Mouse (Mus musculus) bone marrow, adult 2 months (tissue): ENCODE measurements at regions not wholly inside any gene's neighbourhood (a gene's known extent, or its start where the extent isn't known, plus 50 kb on each side); places are given as distances from the start of the nearest gene placed in this dataset.

ENCODE experiments used
- CTCF ChIP-seq: fragments of 200-500 bp; IDR thresholded peaks from 2 replicates; pipeline ENCODE4 v1.5.1; 2011; ENCODE audit warnings: low read length, control low read depth; ENCODE audit not compliant: control insufficient read depth, insufficient read depth
- POLR2A ChIP-seq: fragments of 200-500 bp; IDR thresholded peaks from 2 replicates; pipeline ENCODE4 v1.6.1; 2011; ENCODE audit warnings: low read depth, mild to moderate bottlenecking, control low read depth, low read length, borderline replicate concordance; ENCODE audit not compliant: control insufficient read depth

GRCm38 (mm10) chr1:69444722-69445121 lies 242.3 kb downstream of the Ikzf2 start:
- TF ChIP-seq CTCF (no peak), POLR2A (no peak)
